Mouse (Mus musculus) lung, postnatal 10 days (tissue): ENCODE data around the gene Specc1l.
"Not testable (repeated sequence)": the region's sequence is repeated elsewhere in the genome, so short reads cannot be mapped to it uniquely, and the experiment has no call there.

Experiments used
- DNase-seq: peaks from one replicate; pipeline ENCODE4 v3.0.0; 2021

The Specc1l gene

GRCm38 (mm10) chr10:75283821-75284220 lies 71.9 kb downstream of the Specc1l start:
- no peak for DNase-seq

DNA sequence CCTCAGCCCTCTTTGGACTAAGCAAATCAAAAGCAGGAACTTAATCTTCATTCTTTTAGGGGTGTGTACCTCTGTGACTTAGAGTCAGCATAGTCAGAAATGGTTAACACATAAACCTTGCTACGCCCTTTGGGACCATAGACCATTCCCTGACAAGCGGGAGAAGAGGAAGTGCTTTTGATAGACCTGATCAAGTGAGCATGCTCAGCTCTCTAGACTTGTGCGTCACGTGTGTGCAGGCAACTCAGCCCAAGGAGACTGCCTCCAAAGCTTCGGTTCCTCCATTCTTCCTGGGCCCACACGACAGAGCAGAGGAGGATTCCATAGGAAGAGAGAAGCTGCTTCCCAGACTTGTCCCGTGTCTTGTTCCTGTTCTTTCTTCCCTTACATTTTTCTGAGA lies 76.7 kb downstream of the Specc1l start:
- no peak for DNase-seq

DNA sequence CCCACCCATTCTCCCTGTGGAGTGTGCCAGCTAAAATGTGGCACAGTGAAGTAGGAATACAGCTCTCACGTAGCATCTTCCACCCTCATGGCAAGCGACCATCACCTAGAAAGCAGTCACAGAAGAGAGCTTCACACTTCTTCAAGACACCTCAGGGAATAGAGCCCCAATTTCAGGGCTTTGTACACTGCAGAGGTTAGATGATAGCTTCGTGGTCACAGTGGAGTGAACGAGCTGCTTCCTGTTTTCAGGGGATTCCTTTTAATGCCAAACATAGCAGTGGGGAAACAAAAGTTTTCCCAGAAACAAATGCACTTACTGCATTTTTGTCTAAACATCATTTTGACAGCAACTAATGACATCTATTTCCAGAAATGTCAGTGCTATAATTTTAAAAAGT lies 77.5 kb downstream of the Specc1l start:
- no peak for DNase-seq

DNA sequence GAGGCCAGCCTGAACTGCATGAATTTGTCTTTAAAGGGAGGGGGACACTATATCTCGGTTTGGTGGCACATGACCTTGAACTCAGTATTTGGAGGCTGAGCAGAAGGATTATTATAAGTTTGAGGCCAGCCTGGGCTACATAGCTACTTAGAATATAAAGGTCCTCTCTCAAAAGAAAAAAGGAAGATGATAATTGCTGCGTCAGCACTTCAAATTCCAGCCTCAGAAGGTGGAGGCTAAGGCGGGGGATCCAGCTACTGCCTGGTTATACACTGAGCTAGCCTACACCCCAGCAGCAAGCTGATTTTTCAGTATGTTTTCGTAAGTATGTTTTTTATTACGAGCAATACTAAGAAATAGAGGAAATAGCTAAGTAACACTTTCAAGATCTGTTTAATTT lies 78.8 kb downstream of the Specc1l start:
- DNase-seq = no peak

DNA sequence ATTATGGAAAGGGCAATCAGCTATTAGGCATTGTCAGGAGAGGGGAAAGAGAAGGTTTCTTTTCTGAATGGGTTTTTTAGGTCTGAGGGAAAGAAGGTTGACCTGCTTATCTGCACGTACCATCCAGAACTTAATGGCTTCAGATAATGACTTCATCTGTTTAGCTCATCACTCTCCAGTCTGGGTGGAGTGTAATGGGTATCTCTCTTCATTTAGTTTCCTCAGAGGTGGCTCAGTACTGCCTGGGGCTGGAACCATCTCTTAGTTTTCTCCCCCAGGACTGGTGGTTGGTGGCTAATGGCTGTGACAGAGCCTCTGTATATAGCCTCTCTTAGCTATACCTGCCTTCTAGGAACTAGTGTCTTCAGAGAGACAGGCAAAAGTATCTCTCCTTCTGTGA lies 79.5 kb downstream of the Specc1l start:
- no peak for DNase-seq

GRCm38 (mm10) chr10:75292206-75292605 lies 80.3 kb downstream of the Specc1l start:
- DNase-seq = not testable (repeated sequence)

GRCm38 (mm10) chr10:75293288-75293687 lies 81.4 kb downstream of the Specc1l start:
- DNase-seq = no peak

- no peak for DNase-seq
These were observed 82.5 kb downstream of the Specc1l start for GRCm38 (mm10) chr10:75294362-75294761.

DNA sequence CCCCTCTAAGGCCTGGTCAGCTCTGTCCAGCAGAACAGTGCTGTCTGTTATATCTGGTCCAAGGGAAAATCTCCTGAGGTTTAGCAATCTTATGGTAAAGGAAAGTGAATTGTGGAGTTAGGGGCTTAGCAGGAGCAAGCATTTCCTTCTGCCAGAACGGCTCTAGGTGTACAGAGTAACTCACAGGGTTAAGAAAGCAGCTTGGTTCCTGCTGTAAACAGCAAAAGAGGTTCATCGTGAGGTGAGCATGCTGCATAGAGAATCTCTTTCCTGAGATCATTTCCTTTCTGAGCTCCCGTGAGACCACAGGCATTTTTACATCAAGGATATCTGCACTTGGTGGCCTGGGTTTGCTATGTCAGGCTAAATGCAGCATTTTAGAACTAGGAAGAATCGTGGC lies 83.1 kb downstream of the Specc1l start:
- no peak for DNase-seq

GRCm38 (mm10) chr10:75298608-75299007 lies 86.7 kb downstream of the Specc1l start:
- no peak for DNase-seq

- peak; percentile 76 for DNase-seq
These were observed 88.0 kb downstream of the Specc1l start for GRCm38 (mm10) chr10:75299785-75300418.

DNA sequence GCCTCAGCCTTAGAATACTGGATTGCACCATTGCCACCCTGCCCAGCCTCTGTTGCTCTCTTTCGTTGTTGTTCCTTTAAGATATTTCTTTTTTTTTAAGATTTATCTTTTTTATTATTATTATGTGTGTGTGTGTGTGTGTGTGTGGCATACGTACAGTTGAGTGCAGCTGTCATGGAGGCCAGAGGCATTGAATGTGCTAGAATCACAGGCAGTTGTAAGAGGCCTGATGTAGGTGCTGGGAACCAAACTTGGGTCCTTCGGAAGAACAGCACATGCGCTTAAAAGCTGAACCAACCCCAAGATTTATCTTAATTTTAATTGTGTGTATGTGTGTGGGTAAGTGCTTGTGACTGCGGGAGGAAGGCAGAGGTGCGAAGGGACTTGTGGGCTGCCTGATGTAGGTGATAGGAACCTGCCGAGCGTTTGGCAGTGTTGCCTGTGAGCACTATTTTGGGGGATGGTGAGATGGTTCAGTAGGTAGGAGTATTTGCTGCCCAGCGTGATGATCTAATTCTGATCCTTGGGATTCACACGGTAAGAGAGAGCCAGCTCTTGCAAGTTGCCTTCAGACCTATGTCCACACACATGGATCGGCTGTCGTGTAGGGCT lies 89.4 kb downstream of the Specc1l start:
- DNase-seq = no peak

DNA sequence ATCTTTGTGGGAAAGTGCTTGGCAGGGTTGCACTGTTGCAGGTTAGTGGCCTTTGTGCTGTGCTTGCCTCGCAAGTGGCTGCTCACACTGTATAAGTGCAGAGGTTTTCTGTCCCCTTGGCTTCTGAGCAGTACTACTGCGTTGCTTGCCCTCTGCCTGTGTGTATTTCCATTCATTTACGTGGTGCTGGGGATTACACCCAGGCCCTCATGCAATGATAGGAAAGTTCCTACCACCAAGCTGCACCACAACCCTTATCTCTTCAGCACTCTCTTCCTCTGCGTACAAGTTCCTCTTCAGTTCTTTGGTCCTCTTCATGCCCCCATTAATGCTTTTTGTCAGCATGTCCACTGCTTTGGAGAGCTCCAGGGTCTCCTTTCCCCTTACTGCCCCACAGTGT lies 90.1 kb downstream of the Specc1l start:
- no peak for DNase-seq

DNA sequence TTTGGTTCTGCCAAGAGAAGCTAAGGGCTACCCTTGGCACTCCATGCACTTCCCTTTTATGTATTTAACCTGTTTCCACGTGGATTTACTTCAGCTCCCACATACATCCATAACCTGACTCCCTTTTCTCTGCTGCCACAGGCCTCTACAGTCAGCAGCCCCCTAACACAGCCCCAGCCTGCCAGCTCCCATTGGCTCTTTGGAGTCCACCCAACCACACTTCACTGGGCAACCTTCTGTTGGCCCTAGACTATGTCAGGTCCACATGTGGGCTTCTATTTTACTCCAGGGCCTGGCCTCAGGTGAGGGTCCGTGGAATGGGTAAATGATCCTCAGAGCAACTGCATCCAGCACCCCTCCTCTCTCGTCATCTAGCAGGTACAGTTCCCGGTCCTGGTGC lies 90.7 kb downstream of the Specc1l start:
- no peak for DNase-seq

DNA sequence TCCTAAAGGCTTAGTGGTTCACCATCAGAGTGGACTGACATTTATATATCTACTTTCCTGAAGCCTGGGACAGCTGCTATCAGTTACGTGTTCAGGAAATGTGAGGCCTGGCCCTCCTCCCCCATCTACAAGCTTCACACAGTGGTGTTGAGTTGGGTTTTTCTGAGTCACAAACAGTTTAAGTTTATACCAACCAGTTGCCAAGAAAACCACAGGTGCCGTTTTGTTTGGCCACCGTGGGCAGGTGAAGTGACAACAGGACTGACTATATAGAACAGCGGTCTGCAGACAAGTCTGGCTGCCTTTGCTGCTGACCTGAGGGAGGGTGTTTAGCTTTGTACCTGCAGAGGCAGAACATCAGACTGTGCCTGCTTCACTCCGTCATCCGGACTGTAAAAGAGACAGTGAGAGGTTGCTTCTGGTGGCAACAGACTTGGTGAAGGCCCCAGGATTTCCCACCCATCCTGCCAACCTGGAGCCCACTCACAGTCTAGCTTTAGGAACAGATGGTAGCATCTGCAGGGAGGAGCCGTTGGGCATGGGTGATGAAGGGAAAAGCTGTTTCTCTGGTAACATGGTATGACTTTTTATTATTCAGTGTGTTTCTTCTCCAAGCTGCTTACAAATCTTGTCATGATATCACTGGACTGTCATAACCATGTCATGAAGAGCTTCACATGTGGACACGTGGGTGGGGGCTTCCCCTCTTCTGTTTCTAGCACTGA lies 91.6 kb downstream of the Specc1l start:
- DNase-seq = no peak

DNA sequence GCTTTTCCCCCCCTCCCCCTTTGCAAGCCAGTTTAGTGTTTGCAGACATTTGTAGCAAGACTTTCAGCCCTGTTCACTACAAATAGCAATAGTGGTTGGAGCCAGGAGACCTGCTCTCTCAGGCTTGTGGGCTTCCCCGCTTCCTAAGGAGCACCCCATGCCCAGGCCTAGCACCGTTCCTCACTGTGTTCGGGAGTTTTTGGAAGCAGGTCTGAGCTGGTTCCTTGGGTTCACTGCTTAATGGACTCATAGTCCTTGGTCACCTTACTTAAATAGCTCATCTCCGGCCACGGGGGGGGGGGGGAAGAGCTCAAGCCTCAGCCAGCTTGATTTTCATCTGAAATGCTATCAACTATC lies 92.2 kb downstream of the Specc1l start:
- no peak for DNase-seq

- no peak for DNase-seq
These were observed 92.5 kb downstream of the Specc1l start for GRCm38 (mm10) chr10:75304413-75304812.

GRCm38 (mm10) chr10:75307130-75307529 lies 95.3 kb downstream of the Specc1l start:
- DNase-seq = no peak

DNA sequence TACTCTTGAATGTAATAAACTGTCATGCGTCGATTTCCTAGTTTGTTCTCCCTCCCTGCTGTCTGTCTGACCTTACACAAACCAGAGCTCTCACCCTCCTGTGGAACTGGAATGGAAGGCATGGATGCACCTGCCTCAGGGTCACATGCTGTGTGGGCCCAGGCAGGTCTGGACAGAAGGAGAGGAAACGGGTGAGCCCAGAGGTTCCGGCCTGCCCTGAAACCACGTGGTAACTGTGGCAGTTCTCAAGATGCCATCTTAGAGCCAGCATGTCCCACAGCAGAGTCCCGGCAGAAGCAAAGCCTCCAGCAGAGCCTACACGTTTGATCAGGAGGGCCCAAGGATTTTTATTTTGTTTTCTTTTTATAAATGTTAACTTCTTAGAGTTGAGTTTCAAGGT lies 100.5 kb downstream of the Specc1l start:
- DNase-seq = no peak

GRCm38 (mm10) chr10:75314190-75314980 lies 102.5 kb downstream of the Specc1l start:
- DNase-seq = peak; percentile 32

- DNase-seq = peak; percentile 42
These were observed 103.9 kb downstream of the Specc1l start for GRCm38 (mm10) chr10:75315756-75316155.

GRCm38 (mm10) chr10:75316472-75316871 lies 104.6 kb downstream of the Specc1l start:
- peak; percentile 60 for DNase-seq

DNA sequence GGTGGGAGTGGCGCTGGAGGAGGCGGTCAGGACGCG lies 104.8 kb downstream of the Specc1l start, which contains the start of gene Adora2a:
Gene Adora2a, plus strand, starts transcription at position 6 of the 36 bp plus-strand sequence.
- no peak for DNase-seq
